Mouse (Mus musculus) brain, adult 10 weeks (tissue): Measurements from ENCODE around the gene Gm42791. TPM values are rescaled to one million over a fixed set of nuclear protein-coding genes. Genes with fewer than 3 reads are reported as not detected.

Experiments used
- polyA plus RNA-seq: library from polyadenylated mRNA; stranded (reverse); fragments of 350-450 nt; fragmentation: Illumina TruSeq; extraction: RNeasy Lipid Tissue Mini Kit (QIAGEN cat#74804); gene quantifications from one replicate; pipeline ENCODE4 v1.2.3, GENCODE M21; 2015; ENCODE audit warnings: low read depth, low replicate concordance

Gene Gm42791
- polyA plus RNA-seq, result 1.9 TPM

DNA sequence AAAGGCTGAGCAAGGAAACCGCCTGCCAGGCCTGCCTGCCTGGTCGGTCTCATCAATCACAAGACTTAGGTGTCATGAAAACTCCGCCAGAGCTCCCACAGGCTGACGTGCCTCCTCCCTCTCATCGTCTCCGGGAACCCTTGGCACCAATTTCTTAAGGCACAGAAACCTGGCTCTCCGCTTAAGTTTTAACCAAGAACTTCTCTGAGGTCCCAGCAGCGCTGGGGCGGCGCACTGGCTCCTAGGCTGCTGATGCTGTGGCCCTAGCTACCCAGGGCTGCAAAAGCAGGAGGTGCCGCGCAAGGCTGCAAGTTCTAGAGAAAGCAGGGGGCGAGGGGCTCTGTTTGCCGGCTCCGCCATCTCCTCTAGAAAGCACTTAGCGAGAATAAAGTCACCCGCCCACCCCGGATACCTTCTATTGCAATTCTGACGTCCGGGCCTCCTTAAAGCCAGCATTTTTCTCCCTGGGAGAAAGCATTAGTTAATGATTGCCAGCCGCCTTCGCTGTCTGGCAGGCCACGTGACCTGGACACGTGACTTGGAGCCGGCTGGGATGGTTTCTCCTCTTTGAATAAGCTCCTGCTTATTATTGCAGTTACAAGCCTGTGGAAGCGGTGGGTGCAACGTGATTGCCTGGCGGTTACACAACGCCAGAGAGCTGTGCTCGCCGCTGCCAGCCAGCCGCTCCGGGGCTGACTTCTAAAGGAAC is at the start of gene Gm42791:
Gm42791 (minus strand) TSS at position 442 of the 709 bp plus-strand sequence.

DNA sequence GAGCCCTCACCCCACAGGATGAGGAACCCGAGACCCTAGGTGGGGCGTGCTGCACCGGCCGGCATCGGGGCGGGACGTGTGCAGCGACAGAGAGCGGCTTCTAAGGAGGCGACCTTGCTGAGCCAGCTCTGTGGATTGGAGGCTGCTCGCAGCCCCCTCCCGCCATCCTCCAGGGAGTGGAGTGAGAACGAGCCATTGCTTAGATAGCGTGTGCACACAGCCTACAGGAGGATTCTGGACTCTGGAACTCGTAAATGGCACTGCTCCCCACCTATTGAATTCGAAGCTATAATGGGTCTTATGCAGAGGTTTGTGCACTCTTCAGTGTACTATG is 65.9 kb downstream of the Gm42791 start, which contains the start of gene Katnal1:
Katnal1 (minus strand) TSS at position 205 of the 334 bp plus-strand sequence.

Other genes starting within 250 kb of the Gm42791 start
- 42.1 TPM for gene Katnal1, start 65.8 kb downstream of the Gm42791 start, polyA plus RNA-seq
- 26.5 TPM for gene Uspl1, start 189.2 kb upstream of the Gm42791 start, polyA plus RNA-seq
- 397 TPM for gene Hmgb1, start 189.3 kb upstream of the Gm42791 start, polyA plus RNA-seq